Mouse (Mus musculus): ENCODE data around the gene Fosb. TPM values are rescaled to one million over a fixed set of nuclear protein-coding genes. Genes with fewer than 3 reads are reported as not detected.

Gene Fosb
- polyA plus RNA-seq (2015; fragmentation: Nextera tagmentation; extraction: Ambion mirVana): 0.23 and 0.27 TPM in 2 replicates

DNA sequence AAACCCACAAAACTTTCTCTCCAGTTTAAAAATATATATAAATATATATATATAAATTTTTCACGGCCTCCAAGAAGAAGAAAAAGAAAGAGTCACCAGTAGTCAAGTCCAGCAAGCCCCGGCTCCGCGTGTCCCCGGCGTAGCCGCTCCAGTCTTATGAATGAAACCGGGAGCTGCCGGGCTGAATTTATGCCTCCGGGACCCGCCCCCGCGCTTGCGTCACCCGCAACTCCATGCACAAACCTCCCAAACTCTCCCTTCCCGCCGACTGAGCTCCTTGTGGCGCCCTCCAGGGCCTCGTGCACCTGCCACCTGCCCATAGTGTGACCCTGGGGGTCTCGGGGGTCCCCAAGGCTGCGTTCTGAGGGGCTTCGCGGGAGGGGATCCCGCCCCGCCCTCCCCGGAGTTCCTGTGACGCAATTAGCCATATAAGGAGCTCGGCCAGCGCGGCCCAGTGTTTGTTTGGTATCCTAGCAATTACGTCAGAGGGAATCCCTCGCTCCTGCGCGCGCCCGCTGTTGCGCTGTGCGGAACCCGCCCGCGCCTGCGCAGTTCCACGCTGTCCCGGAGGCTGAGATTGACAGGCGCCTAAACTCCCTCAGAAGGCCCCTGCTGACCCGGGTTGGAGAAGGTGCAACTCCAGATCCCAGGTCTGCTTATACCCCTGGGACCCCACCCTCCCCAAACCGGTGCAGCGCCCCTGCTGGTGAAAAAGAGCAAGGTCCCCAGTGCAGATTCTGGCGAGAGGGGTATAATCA is at the start of gene Fosb:
Gene Fosb, minus strand, starts transcription at position 168 of the 758 bp plus-strand sequence.
- Histone ChIP-seq H3K9ac (peak within 1 kb of the TSS; percentile 67), H3K27ac (no peak within 1 kb of the TSS), H3K4me1 (peaks cover 21% of the 10 kb centered on the region), H3K27me3 (peaks cover 52% of the 10 kb centered on the region), H3K4me3 (peak within 1 kb of the TSS; percentile 63), H3K9me3 (no peaks in the 10 kb centered on the region), H3K4me2 (replicated peaks) (peak within 1 kb of the TSS; percentile 99), H3K36me3 (no peaks in the 10 kb centered on the region)
- peak; percentile 82 for ATAC-seq (ENCODE audit: low FRiP score, low read depth)
- WGBS: under 1% methylated on average over 49 of the region's 49 CpGs

DNA sequence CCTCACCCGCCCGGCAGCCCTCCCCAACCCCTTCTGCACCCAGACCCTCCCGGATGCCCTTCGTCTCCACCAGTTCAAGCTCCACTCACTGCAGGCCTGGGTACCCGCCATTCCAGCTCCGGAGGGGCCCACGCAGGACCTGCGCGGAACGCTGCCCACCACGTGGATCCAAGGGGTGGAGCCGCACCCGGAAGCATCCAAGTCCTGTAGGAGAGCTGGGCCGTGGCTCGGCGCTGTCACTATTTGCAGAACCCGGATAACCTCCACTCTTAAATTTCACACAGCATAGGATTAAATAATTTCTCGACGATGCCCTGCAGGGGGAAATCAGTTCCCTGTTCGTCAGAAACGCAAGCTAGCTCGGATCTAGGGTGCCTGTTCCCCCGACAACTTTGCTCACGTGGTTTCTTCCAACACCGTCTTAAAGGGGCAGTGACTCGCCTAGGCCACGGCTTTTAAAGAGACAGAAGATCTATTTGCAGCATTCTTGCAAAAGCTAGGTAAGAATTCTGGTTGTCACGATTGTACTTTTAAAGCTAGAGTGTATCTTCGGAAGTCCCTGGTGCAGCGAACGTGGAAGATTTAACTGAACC is 49.5 kb upstream of the Fosb start, which contains the start of the genes Cd3eap and Ppp1r13l:
Gene Cd3eap, minus strand, starts transcription at position 185 of the 593 bp plus-strand sequence.
Gene Ppp1r13l, plus strand, starts transcription at position 451 of the 593 bp plus-strand sequence.
- Histone ChIP-seq H3K4me3 (peak within 1 kb of the TSS; percentile 71), H3K36me3 (peaks cover 34% of the 10 kb centered on the region), H3K27me3 (peaks cover 10% of the 10 kb centered on the region), H3K9me3 (no peaks in the 10 kb centered on the region), H3K4me2 (replicated peaks) (peak within 1 kb of the TSS; percentile 97), H3K9ac (peak within 1 kb of the TSS; percentile 74), H3K4me1 (peaks cover 35% of the 10 kb centered on the region), H3K27ac (peak within 1 kb of the TSS; percentile 52; the same call in 1 of the 2 replicates)
- ATAC-seq (ENCODE audit: low FRiP score, low read depth): peak; percentile 75
- under 1% methylated on average over 31 of the region's 31 CpGs for WGBS

DNA sequence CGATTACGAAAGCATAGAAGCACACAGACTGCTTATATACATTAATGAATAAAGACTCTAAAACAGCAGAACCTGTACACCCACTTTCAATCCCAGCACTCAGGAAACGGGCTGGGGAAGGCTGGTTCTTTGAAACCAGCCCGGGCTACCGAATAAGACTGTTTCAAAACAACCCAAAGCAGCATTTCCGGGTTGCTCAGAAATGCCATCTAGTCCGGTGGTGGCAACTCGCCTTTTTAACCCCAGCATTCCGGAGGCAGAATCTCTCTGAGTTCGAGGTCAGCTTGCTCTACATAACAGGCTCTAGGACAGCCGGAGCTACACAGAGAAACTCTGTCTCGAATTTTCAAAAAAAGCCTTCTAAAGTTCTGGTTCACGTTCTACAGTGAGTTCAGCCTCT is 48.8 kb upstream of the Fosb start:
- 20% methylated on average over 13 of the region's 13 CpGs for WGBS
- no peak for ATAC-seq (ENCODE audit: low FRiP score, low read depth)

DNA sequence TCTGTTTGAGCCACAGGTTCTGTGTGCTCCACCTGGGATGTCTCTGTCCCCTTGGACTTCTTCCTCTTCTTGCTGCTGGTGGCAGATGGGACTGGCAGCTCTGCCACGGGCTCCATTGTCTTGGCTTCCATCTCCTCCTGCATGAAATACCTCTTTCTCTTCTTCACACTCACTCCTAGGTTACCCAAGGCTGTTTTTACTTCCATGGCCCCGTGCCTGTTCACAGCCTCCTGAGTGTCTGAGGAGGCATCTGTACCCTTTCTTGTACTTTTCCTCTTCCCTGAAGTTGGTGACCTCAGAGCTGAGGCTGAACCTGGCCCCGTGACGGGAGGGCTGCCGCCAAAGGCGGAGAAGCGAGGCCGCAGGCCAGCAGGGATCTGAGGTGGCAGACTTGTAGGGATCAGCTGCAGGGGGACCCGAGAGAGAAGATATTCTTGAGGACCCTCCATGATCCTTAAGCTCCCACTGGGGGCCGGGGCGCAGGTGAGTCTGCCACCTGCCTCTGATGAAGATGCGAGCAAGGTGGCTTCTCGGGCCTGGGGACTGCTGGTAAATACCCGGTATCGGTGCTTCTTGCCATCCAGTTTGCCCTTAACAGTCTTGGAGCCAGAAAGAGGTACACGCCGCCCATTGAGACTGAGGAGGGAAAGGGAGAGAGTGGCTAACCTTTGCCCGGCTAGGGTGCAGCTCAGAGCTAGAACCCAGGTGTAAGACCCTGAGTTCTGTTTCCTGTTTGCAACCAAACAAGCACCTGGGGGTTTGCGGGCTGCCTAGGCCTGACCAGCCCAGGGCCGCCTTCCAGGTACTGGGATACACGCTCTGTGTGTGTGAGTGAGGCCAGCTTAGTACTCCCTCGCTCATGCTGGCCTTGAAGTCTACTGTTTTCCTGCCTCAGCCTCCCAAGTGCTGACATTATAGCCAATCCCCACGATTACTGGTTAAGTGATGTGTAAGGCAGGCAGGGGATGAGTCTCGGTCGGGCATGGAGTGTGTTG is 47.8 kb upstream of the Fosb start:
- Histone ChIP-seq H3K4me3 (peak overlapping the region; percentile 71), H3K27me3 (peaks cover 8% of the 10 kb centered on the region), H3K9ac (peak overlapping the region; percentile 74), H3K4me2 (replicated peaks) (peak overlapping the region; percentile 97), H3K36me3 (peaks cover 50% of the 10 kb centered on the region), H3K27ac (no peak overlapping the region), H3K4me1 (peaks cover 35% of the 10 kb centered on the region), H3K9me3 (no peaks in the 10 kb centered on the region)
- ATAC-seq (ENCODE audit: low FRiP score, low read depth): no peak
- WGBS: 90% methylated on average over 25 of the region's 25 CpGs

More for the DNA sequence above, 48.8 kb upstream of the Fosb start:
- H3K27me3 ChIP-seq: peaks cover 10% of the 10 kb centered on the region
- peaks cover 40% of the 10 kb centered on the region for H3K36me3 ChIP-seq
- H3K27ac ChIP-seq: no peak overlapping the region
- no peaks in the 10 kb centered on the region for H3K9me3 ChIP-seq
- peak overlapping the region; percentile 74 for H3K9ac ChIP-seq
- H3K4me1 ChIP-seq: peaks cover 35% of the 10 kb centered on the region
- peak overlapping the region; percentile 97 for H3K4me2 ChIP-seq (replicated peaks)
- peak overlapping the region; percentile 71 for H3K4me3 ChIP-seq

- no peak for ATAC-seq (ENCODE audit: low FRiP score, low read depth)
- no peaks in the 10 kb centered on the region for H3K27me3 ChIP-seq
- H3K9me3 ChIP-seq: no peaks in the 10 kb centered on the region
- no peak overlapping the region for H3K27ac ChIP-seq
- H3K4me3 ChIP-seq: no peak overlapping the region
- H3K36me3 ChIP-seq: peaks cover 64% of the 10 kb centered on the region
- peaks cover 21% of the 10 kb centered on the region for H3K4me1 ChIP-seq
- 65% methylated on average over 10 of the region's 10 CpGs for WGBS
- H3K4me2 ChIP-seq (replicated peaks): no peak overlapping the region
- H3K9ac ChIP-seq: no peak overlapping the region
These were observed 46.5 kb upstream of the Fosb start for GRCm38 (mm10) chr7:19356311-19356710.

DNA sequence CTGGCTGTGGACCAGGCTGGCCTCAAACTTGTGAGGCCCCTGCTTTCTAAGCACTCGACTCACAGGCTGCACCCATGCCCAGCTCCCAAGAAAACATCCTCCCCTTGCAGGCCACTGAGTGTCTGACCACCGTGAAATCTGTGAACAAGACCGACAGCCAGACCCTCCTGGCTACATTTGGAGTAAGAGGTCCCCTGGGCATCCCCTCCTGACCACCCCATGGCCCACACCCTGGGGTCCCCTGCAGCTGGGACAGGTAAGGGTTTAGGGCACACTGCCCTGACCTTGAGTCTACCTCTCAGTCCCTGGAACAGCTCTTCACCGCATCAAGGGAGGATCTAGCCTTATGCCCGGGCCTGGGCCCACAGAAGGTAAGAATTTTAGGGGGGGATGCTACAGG is 45.1 kb upstream of the Fosb start:
- no peak for ATAC-seq (ENCODE audit: low FRiP score, low read depth)
- Histone ChIP-seq H3K4me2 (replicated peaks) (no peak overlapping the region), H3K4me3 (no peak overlapping the region), H3K9ac (no peak overlapping the region), H3K27me3 (no peaks in the 10 kb centered on the region), H3K4me1 (peaks cover 11% of the 10 kb centered on the region), H3K27ac (no peak overlapping the region), H3K9me3 (no peaks in the 10 kb centered on the region), H3K36me3 (peaks cover 74% of the 10 kb centered on the region)
- 88% methylated on average over 5 of the region's 5 CpGs for WGBS

DNA sequence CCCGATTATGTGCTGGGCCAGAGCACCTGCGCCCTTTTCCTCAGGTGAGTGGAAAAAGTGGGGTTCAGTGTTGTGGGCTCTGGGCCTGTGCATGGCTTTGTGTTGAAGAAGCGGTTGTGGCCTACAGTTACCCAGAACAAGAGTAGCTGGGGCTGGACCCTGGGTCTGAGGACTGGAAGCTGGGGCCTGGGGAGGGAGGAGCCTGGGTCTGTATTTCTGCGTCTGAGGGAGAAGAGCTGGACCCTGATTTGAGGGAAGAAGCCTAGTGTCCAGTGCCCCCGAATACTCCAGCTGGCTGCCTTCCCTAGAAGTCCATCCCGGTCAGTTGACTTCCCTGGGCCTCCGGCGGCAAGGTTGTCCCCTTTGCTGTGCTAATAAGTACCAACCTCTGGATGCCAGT is 40.4 kb upstream of the Fosb start:
- 95% methylated on average over 8 of the region's 8 CpGs for WGBS
- Histone ChIP-seq H3K9me3 (no peaks in the 10 kb centered on the region), H3K27ac (no peak overlapping the region), H3K27me3 (no peaks in the 10 kb centered on the region), H3K36me3 (peaks cover 75% of the 10 kb centered on the region), H3K4me3 (no peak overlapping the region), H3K4me2 (replicated peaks) (no peak overlapping the region), H3K4me1 (peaks cover 10% of the 10 kb centered on the region), H3K9ac (no peak overlapping the region)
- no peak for ATAC-seq (ENCODE audit: low FRiP score, low read depth)

- no peaks in the 10 kb centered on the region for H3K27me3 ChIP-seq
These were observed 39.5 kb upstream of the Fosb start for GRCm38 (mm10) chr7:19349188-19349915.

GRCm38 (mm10) chr7:19344938-19345471 is 35.2 kb upstream of the Fosb start:
- Histone ChIP-seq H3K27me3 (peaks cover 20% of the 10 kb centered on the region), H3K27ac (peak overlapping the region; percentile 89), H3K4me2 (replicated peaks) (peak overlapping the region; percentile 89), H3K36me3 (peaks cover 26% of the 10 kb centered on the region), H3K9me3 (no peaks in the 10 kb centered on the region), H3K9ac (peak overlapping the region; percentile 77), H3K4me1 (peaks cover 39% of the 10 kb centered on the region), H3K4me3 (peak overlapping the region; percentile 64)
- under 1% methylated on average over 31 of the region's 31 CpGs for WGBS
- peak; percentile 95 for ATAC-seq (ENCODE audit: low FRiP score, low read depth)

More at GRCm38 (mm10) chr7:19349188-19349915, 39.5 kb upstream of the Fosb start:
- H3K4me1 ChIP-seq: peaks cover 13% of the 10 kb centered on the region
- H3K9ac ChIP-seq: no peak overlapping the region
- H3K27ac ChIP-seq: no peak overlapping the region
- no peaks in the 10 kb centered on the region for H3K9me3 ChIP-seq
- ATAC-seq (ENCODE audit: low FRiP score, low read depth): no peak
- H3K36me3 ChIP-seq: peaks cover 66% of the 10 kb centered on the region
- WGBS: 88% methylated on average over 13 of the region's 13 CpGs
- H3K4me2 ChIP-seq (replicated peaks): no peak overlapping the region
- no peak overlapping the region for H3K4me3 ChIP-seq

DNA sequence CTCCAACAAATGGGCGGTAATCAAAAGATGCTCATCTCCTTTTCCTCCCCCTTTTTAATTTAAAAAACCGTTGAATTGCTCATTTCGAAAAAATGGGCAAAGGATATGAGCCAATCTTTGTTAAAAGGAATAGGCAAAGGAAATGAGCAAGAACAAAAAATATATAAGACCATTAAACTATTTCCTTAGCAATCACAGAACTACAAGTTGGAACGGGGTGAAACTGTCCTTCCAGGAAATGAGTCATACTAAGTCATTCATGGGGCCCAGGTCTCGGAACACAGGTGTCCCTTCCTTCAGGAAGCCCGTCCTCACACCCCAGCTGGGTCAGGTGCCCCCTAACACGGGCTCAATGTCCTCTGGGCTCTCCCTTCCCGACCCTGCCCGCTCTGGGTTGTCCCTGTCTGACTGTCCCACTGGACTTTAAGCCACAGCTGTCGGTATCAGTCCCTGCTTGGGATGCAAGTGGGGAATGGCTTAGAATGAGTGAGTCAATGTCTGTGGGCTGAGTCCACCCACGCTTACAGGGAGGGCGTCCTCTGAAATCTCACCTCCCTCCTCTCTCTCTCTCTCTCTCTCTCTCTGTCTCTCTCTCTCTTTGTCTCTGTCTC is 34.5 kb upstream of the Fosb start, which contains the start of gene Ercc1:
Gene Ercc1, plus strand, starts transcription at position 542 of the 611 bp plus-strand sequence.
- no peak for ATAC-seq (ENCODE audit: low FRiP score, low read depth)
- H3K27me3 ChIP-seq: peaks cover 20% of the 10 kb centered on the region
- H3K9ac ChIP-seq: peak within 1 kb of the TSS; percentile 77
- WGBS: 23% methylated on average over 12 of the region's 12 CpGs
- H3K27ac ChIP-seq: peak within 1 kb of the TSS; percentile 89
- H3K4me3 ChIP-seq: peak within 1 kb of the TSS; percentile 64
- no peaks in the 10 kb centered on the region for H3K9me3 ChIP-seq
- H3K36me3 ChIP-seq: peaks cover 19% of the 10 kb centered on the region
- peaks cover 39% of the 10 kb centered on the region for H3K4me1 ChIP-seq
- H3K4me2 ChIP-seq (replicated peaks): peak within 1 kb of the TSS; percentile 93

Data from limb, embryonic 13.5 days (tissue).